Mouse (Mus musculus): Measurements from ENCODE around the gene Nop16. TPM values are rescaled to one million over a fixed set of nuclear protein-coding genes. Genes with fewer than 3 reads are reported as not detected.
A peak's percentile ranks its signal among the peaks of the same experiment; 100 is the strongest.

The Nop16 gene
- polyA plus RNA-seq, 1 experiment from 2014 or later: 64.8 TPM

DNA sequence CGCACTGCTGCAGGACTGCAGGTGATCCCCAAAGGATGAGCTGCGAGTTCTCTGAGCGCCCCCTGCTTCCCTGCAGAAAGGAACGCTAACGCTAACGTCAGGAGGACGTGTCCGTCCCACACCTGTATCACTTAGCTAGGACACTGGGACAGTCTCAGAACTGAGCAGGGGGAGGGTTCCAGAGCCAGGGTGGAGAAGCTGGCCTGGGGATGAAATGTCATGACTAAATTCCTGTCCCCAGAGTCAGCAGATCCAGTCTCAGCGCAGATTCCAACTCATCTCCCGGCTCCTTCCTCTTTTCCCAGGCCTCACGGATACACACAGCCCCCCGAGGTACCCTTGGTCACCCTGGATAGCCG, 20.7 kb upstream of the Nop16 start:
- ATAC-seq (ENCODE audit: low FRiP score, low read depth): peak; percentile 19; the same call in 1 of the 2 replicates
- 7% methylated on average over 12 of the region's 13 CpGs for WGBS
- Histone ChIP-seq H3K27me3 (peaks cover 42% of the 10 kb centered on the region), H3K9me3 (no peaks in the 10 kb centered on the region), H3K4me1 (peaks cover 34% of the 10 kb centered on the region), H3K4me2 (replicated peaks) (peak overlapping the region; percentile 62), H3K9ac (replicated peaks) (peak overlapping the region; percentile 57), H3K36me3 (no peaks in the 10 kb centered on the region), H3K27ac (replicated peaks) (no peak overlapping the region), H3K4me3 (peak overlapping the region; percentile 54)

DNA sequence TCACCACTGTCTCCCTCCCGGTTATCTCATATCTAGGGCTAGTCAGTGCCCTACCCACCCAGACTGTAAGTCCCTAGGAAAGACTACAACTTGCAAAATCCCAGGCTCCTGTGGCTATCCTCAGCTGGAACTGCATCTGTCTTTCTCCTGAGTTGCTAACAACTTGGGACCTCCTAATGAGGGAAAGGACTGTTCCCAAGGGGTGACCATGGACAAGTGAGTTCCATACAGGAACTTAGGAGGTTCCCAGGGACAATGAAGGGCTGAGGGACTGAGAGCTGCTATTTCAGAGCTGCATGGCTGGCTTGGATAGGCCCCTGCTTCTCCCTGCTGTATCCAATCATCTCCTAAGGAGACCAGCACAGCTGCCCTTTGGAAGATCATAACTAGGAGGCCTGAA, 19.4 kb upstream of the Nop16 start:
- Histone ChIP-seq H3K36me3 (no peaks in the 10 kb centered on the region), H3K27me3 (peaks cover 55% of the 10 kb centered on the region), H3K4me3 (no peak overlapping the region), H3K9ac (replicated peaks) (no peak overlapping the region), H3K4me1 (peaks cover 34% of the 10 kb centered on the region), H3K9me3 (no peaks in the 10 kb centered on the region), H3K4me2 (replicated peaks) (peak overlapping the region; percentile 26; the same call in 1 of the 2 replicates), H3K27ac (replicated peaks) (no peak overlapping the region)
- no peak; the same call in 1 of the 2 replicates for ATAC-seq (ENCODE audit: low FRiP score, low read depth)
- WGBS: 4% methylated on average over 1 of the region's 1 CpGs

DNA sequence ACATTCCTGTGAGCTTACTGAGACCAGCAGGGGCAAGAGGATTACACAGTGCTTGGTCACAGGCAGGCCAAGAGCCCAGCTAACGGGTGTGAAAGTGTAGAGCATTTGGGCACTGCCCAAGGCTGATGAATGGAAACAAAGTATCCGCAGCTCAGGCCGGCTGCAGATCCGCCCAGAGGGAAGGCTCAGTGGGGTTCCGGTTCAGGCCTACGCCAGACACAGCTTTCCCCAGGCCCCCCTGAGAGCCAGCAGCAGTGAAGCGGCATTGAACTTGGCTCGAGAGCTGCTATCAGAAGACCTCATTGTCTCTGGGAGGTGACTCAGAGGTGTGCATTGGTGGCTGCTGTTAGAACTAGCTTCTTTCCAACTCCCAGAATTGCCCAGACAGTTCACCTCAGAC, 18.8 kb upstream of the Nop16 start:
- peak overlapping the region; percentile 43 for H3K9ac ChIP-seq (replicated peaks)
- H3K27me3 ChIP-seq: peaks cover 56% of the 10 kb centered on the region
- H3K4me3 ChIP-seq: no peak overlapping the region
- H3K36me3 ChIP-seq: no peaks in the 10 kb centered on the region
- peaks cover 34% of the 10 kb centered on the region for H3K4me1 ChIP-seq
- WGBS: 11% methylated on average over 8 of the region's 8 CpGs
- no peak for ATAC-seq (ENCODE audit: low FRiP score, low read depth)
- no peaks in the 10 kb centered on the region for H3K9me3 ChIP-seq
- H3K4me2 ChIP-seq (replicated peaks): peak overlapping the region; percentile 26
- no peak overlapping the region for H3K27ac ChIP-seq (replicated peaks)

DNA sequence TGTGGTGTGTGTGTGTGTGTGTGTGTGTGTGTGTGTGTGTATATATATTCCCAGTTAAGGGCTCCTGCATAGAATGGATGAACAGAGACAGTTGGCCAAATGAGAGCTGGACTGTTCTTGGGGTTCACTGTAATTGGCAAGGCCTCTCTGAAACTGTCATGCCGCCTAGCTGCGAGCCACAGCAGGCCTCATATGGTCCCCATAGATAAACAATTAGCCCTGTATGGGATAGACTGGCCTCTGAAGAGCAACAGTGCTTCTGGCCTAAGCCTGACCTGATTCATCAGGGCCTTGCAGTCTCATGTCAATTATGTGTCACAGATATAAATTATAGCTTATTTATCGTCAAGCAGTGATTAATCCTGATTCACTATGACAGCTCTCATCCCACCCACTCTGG, 18.1 kb upstream of the Nop16 start:
- H3K4me3 ChIP-seq: no peak overlapping the region
- no peak overlapping the region for H3K27ac ChIP-seq (replicated peaks)
- H3K9me3 ChIP-seq: no peaks in the 10 kb centered on the region
- peaks cover 38% of the 10 kb centered on the region for H3K4me1 ChIP-seq
- no peaks in the 10 kb centered on the region for H3K36me3 ChIP-seq
- H3K9ac ChIP-seq (replicated peaks): no peak overlapping the region
- peaks cover 56% of the 10 kb centered on the region for H3K27me3 ChIP-seq
- WGBS: 80% methylated on average over 3 of the region's 3 CpGs
- no peak overlapping the region for H3K4me2 ChIP-seq (replicated peaks)
- no peak for ATAC-seq (ENCODE audit: low FRiP score, low read depth)

- Histone ChIP-seq H3K27me3 (peaks cover 63% of the 10 kb centered on the region), H3K9ac (replicated peaks) (no peak overlapping the region)
- 72% methylated on average over 5 of the region's 5 CpGs for WGBS
These were observed 17.3 kb upstream of the Nop16 start for GRCm38 (mm10) chr13:54607204-54607603.

GRCm38 (mm10) chr13:54605426-54605825, 15.5 kb upstream of the Nop16 start:
- WGBS: 79% methylated on average over 5 of the region's 5 CpGs
- Histone ChIP-seq H3K9me3 (no peaks in the 10 kb centered on the region), H3K4me1 (peaks cover 27% of the 10 kb centered on the region), H3K36me3 (no peaks in the 10 kb centered on the region), H3K4me3 (no peak overlapping the region), H3K9ac (replicated peaks) (no peak overlapping the region), H3K4me2 (replicated peaks) (no peak overlapping the region), H3K27me3 (peaks cover 70% of the 10 kb centered on the region), H3K27ac (replicated peaks) (no peak overlapping the region)
- no peak for ATAC-seq (ENCODE audit: low FRiP score, low read depth)

More at GRCm38 (mm10) chr13:54607204-54607603, 17.3 kb upstream of the Nop16 start:
- no peak for ATAC-seq (ENCODE audit: low FRiP score, low read depth)
- no peak overlapping the region for H3K4me3 ChIP-seq
- H3K36me3 ChIP-seq: no peaks in the 10 kb centered on the region
- H3K27ac ChIP-seq (replicated peaks): no peak overlapping the region
- H3K4me2 ChIP-seq (replicated peaks): no peak overlapping the region
- peaks cover 38% of the 10 kb centered on the region for H3K4me1 ChIP-seq
- no peaks in the 10 kb centered on the region for H3K9me3 ChIP-seq

- no peak for ATAC-seq (ENCODE audit: low FRiP score, low read depth)
- WGBS: 30% methylated on average over 4 of the region's 4 CpGs
- H3K27ac ChIP-seq (replicated peaks): no peak overlapping the region
These were observed 14.3 kb upstream of the Nop16 start for GRCm38 (mm10) chr13:54604221-54604620.

DNA sequence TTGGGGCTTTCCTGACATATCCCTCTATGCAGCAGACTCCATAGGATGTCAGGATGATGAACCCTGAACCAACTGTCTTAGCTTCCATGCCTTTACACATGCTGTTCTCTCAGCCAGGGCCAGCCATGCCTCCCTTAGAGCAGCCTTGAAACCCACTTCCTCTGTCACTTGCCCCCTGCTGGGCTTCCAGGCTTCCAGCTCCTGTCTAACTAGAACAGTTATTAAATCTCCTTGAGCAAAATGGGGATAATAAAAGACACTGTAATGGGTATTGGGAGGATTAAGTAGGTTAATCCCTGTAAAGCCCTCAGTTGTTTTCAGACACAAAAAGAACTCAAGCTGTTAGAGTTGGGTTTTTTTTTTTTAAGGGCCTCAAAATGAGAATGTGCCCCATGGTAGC, 13.6 kb upstream of the Nop16 start:
- Histone ChIP-seq H3K36me3 (peaks cover 10% of the 10 kb centered on the region; the same call in 1 of the 2 replicates), H3K4me2 (replicated peaks) (no peak overlapping the region), H3K4me3 (no peak overlapping the region), H3K27me3 (peaks cover 53% of the 10 kb centered on the region), H3K9me3 (no peaks in the 10 kb centered on the region), H3K27ac (replicated peaks) (no peak overlapping the region), H3K4me1 (peaks cover 10% of the 10 kb centered on the region), H3K9ac (replicated peaks) (no peak overlapping the region)
- ATAC-seq (ENCODE audit: low FRiP score, low read depth): no peak

More at GRCm38 (mm10) chr13:54604221-54604620, 14.3 kb upstream of the Nop16 start:
- Histone ChIP-seq H3K9ac (replicated peaks) (no peak overlapping the region), H3K9me3 (no peaks in the 10 kb centered on the region), H3K4me3 (no peak overlapping the region), H3K36me3 (peaks cover 4% of the 10 kb centered on the region; the same call in 1 of the 2 replicates), H3K4me2 (replicated peaks) (no peak overlapping the region), H3K4me1 (peaks cover 18% of the 10 kb centered on the region), H3K27me3 (peaks cover 60% of the 10 kb centered on the region)

DNA sequence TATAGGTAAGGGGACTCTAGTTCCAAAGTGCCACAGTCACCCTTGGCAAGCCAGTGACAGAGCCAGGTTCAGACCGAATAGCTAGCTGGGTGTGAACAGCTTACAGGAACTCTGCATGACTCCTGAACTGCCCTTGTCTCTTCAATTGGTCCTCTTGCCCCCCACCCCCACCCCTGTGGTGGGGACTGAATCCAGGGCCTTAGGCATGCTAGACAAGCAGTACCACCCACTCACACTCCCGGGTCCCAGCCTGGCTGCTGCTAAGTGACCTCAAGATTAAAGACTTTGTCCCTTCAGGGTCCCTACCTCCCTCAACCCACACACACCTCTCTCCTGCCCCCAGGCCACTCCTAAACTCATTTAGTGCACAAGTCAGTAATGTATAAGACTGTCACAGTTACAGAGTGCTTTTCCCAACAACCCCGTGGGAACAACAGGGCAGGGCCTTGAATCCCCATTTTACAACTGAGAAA, 12.8 kb upstream of the Nop16 start:
- Histone ChIP-seq H3K27me3 (peaks cover 48% of the 10 kb centered on the region), H3K4me1 (peaks cover 4% of the 10 kb centered on the region; the same call in 1 of the 2 replicates), H3K9ac (replicated peaks) (no peak overlapping the region), H3K4me2 (replicated peaks) (no peak overlapping the region), H3K4me3 (no peak overlapping the region), H3K27ac (replicated peaks) (no peak overlapping the region), H3K36me3 (peaks cover 16% of the 10 kb centered on the region), H3K9me3 (no peaks in the 10 kb centered on the region)
- ATAC-seq (ENCODE audit: low FRiP score, low read depth): no peak
- 67% methylated on average over 3 of the region's 3 CpGs for WGBS

- no peak for ATAC-seq (ENCODE audit: low FRiP score, low read depth)
- Histone ChIP-seq H3K27ac (replicated peaks) (no peak overlapping the region), H3K27me3 (peaks cover 19% of the 10 kb centered on the region), H3K9me3 (no peaks in the 10 kb centered on the region), H3K4me2 (replicated peaks) (no peak overlapping the region), H3K9ac (replicated peaks) (no peak overlapping the region), H3K36me3 (peaks cover 24% of the 10 kb centered on the region), H3K4me3 (no peak overlapping the region), H3K4me1 (peaks cover 4% of the 10 kb centered on the region; the same call in 1 of the 2 replicates)
- 90% methylated on average over 12 of the region's 12 CpGs for whole genome bisulfite sequencing
These were observed 8.8 kb upstream of the Nop16 start for GRCm38 (mm10) chr13:54598622-54599143.

DNA sequence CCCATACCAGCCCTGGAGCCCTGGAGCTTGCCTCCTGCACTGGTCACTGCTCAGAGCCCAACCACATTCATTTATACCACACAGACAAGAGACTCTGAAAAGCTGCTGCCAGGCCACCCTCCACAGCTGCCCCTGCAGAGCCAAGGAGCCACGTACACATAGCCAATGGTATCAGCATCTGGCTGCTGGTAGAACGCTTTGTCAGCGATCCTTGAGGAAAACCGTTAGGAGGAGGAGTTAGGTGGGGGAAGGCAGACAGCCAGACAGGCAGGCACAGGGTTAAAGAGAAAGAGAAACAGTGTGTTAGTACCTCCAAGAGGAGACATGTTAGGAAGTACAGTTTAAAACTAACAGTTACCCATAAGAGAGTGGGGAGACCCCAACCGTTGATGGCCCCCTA, 7.0 kb upstream of the Nop16 start:
- WGBS: 79% methylated on average over 5 of the region's 5 CpGs
- no peak for ATAC-seq (ENCODE audit: low FRiP score, low read depth)
- Histone ChIP-seq H3K9me3 (no peaks in the 10 kb centered on the region), H3K4me3 (no peak overlapping the region), H3K27ac (replicated peaks) (no peak overlapping the region), H3K36me3 (peaks cover 24% of the 10 kb centered on the region), H3K9ac (replicated peaks) (no peak overlapping the region), H3K4me2 (replicated peaks) (no peak overlapping the region), H3K27me3 (peaks cover 9% of the 10 kb centered on the region), H3K4me1 (no peaks in the 10 kb centered on the region)

- ATAC-seq (ENCODE audit: low FRiP score, low read depth): no peak
- Histone ChIP-seq H3K27me3 (peaks cover 4% of the 10 kb centered on the region), H3K4me3 (no peak overlapping the region), H3K27ac (replicated peaks) (no peak overlapping the region), H3K36me3 (peaks cover 24% of the 10 kb centered on the region), H3K9ac (replicated peaks) (no peak overlapping the region), H3K4me1 (peaks cover 7% of the 10 kb centered on the region), H3K4me2 (replicated peaks) (no peak overlapping the region), H3K9me3 (no peaks in the 10 kb centered on the region)
- 89% methylated on average over 8 of the region's 8 CpGs for WGBS
These were observed 6.3 kb upstream of the Nop16 start for GRCm38 (mm10) chr13:54596107-54596690.
